ENCODE assay signal across 8 mouse cellular contexts in the genomic region with DNA sequence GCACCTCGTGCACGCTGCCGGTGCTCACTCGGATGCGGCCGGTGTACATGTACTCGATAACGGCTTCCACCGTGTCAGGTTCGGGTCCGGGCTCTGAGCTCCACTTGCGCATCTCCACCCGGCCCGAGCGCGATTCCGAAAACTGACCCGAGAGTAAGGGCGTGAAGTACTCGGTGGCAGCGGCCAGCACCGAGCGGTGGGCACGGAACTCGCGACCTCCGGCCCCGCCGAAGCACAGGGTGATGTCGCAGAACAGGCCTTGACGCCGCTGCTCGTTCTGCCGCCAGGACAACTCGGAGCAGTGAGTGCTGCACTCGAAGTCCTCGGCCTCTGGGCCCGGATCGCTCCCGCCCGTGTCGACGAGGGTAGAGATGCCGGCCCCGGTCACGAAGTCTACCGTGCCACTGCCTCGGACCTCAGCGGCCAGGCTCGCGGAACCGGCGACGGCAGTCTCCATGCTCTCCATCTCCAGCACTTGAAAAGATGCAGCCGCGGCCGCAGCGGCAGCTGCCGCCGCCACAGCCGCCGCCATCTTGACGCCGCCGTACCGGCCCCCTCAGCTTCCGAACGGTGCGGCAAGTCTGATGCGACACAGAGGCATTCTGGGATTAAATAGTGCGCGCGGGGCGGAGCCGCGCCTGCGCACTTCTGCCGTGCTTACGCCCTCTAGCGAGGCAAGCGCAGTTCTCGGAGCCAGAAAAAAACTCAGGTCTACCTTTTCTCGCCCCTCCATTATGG. TPM values are rescaled to one million over a fixed set of nuclear protein-coding genes. Genes with fewer than 3 reads are reported as not detected.
DNase-seq lines count a peak whose midpoint lies in the region; ATAC-seq and TF ChIP-seq lines count a peak whose summit lies in the region.

Gene Klhl11 (minus strand): TSS at position 545 of the 738 bp plus-strand sequence.

- peak; percentile 96 for TF ChIP-seq POLR2A in bone marrow, adult 2 months (IDR thresholded peaks at IDR 0.05; ENCODE audit: borderline replicate concordance, control insufficient read depth, low read depth, low read length)

- WGBS in bone marrow, adult 2 months = under 1% methylated on average over 83 of the region's 83 CpGs
- under 1% methylated on average over 83 of the region's 83 CpGs for WGBS in embryonic facial prominence, embryonic 15.5 days
- under 1% methylated on average over 83 of the region's 83 CpGs for WGBS in kidney, embryonic 14.5 days
- WGBS in limb, embryonic 15.5 days = under 1% methylated on average over 83 of the region's 83 CpGs

- peak within 1 kb of the TSS; percentile 72 for H3K27ac ChIP-seq in bone marrow, adult 2 months (ENCODE audit: control insufficient read depth, insufficient read depth, low read depth, low read length, poor library complexity)
- peak within 1 kb of the TSS; percentile 79 for H3K27ac ChIP-seq in embryonic facial prominence, embryonic 15.5 days (replicated peaks)
- peak within 1 kb of the TSS; percentile 83 for H3K27ac ChIP-seq in kidney, embryonic 14.5 days (ENCODE audit: low read depth, low read length)
- peak within 1 kb of the TSS; percentile 87 for H3K27ac ChIP-seq in limb, embryonic 15.5 days

- peak; percentile 90 for ATAC-seq in embryonic facial prominence, embryonic 15.5 days (ENCODE audit: insufficient number of reproducible peaks, low FRiP score, low TSS enrichment, low read depth)
- ATAC-seq in kidney, embryonic 14.5 days (ENCODE audit: low FRiP score, low TSS enrichment) = peak; percentile 94
- peak; percentile 91 for ATAC-seq in limb, embryonic 15.5 days (ENCODE audit: insufficient number of reproducible peaks, low FRiP score, low TSS enrichment, low read depth)

- H3K4me2 ChIP-seq in embryonic facial prominence, embryonic 15.5 days (replicated peaks) = peak within 1 kb of the TSS; percentile 92
- peak within 1 kb of the TSS; percentile 95 for H3K4me2 ChIP-seq in kidney, embryonic 14.5 days (replicated peaks; ENCODE audit: low read depth, low read length)
- H3K4me2 ChIP-seq in limb, embryonic 15.5 days = peak within 1 kb of the TSS; percentile 76

- no peaks in the 10 kb centered on the region; the same call in 1 of the 2 replicates for H3K4me1 ChIP-seq in bone marrow, adult 2 months (ENCODE audit: control insufficient read depth, insufficient read depth, low read length)
- H3K4me1 ChIP-seq in embryonic facial prominence, embryonic 15.5 days = peaks cover 22% of the 10 kb centered on the region
- H3K4me1 ChIP-seq in kidney, embryonic 14.5 days (ENCODE audit: control insufficient read depth, insufficient read depth, low read length) = peaks cover 14% of the 10 kb centered on the region
- peaks cover 18% of the 10 kb centered on the region for H3K4me1 ChIP-seq in limb, embryonic 15.5 days

- peak; percentile 91 for DNase-seq in 416B (ENCODE audit: low read depth)
- DNase-seq in heart, adult 9 months (ENCODE audit: low spot score in 2 of 2) = peak; percentile 90 to 91
- peak; percentile 77 to 86 for DNase-seq in monocyte, adult 2 months (ENCODE audit: low read depth in 1 of 2, low spot score in 2 of 2)
- DNase-seq in spleen, postnatal 36 days (ENCODE audit: low spot score in 2 of 2) = peak; percentile 87 to 90

- peak; percentile 79 for TF ChIP-seq CTCF in bone marrow, adult 2 months (IDR thresholded peaks at IDR 0.05; ENCODE audit: control insufficient read depth, insufficient read depth, low read length)

- H3K27me3 ChIP-seq in embryonic facial prominence, embryonic 15.5 days = no peaks in the 10 kb centered on the region
- no peaks in the 10 kb centered on the region for H3K27me3 ChIP-seq in kidney, embryonic 14.5 days (ENCODE audit: control insufficient read depth, insufficient read depth, low read length)
- H3K27me3 ChIP-seq in limb, embryonic 15.5 days = no peaks in the 10 kb centered on the region

- peak within 1 kb of the TSS; percentile 93 for H3K4me3 ChIP-seq in bone marrow, adult 2 months (replicated peaks; ENCODE audit: control insufficient read depth, low read depth, low read length)
- peak within 1 kb of the TSS; percentile 92 for H3K4me3 ChIP-seq in embryonic facial prominence, embryonic 15.5 days (replicated peaks)
- H3K4me3 ChIP-seq in kidney, embryonic 14.5 days (ENCODE audit: low read length) = peak within 1 kb of the TSS; percentile 92
- peak within 1 kb of the TSS; percentile 93 for H3K4me3 ChIP-seq in limb, embryonic 15.5 days

- peak within 1 kb of the TSS; percentile 90 for H3K9ac ChIP-seq in embryonic facial prominence, embryonic 15.5 days
- H3K9ac ChIP-seq in kidney, embryonic 14.5 days (ENCODE audit: low read depth, low read length) = peak within 1 kb of the TSS; percentile 93
- peak within 1 kb of the TSS; percentile 93 for H3K9ac ChIP-seq in limb, embryonic 15.5 days

- H3K36me3 ChIP-seq in embryonic facial prominence, embryonic 15.5 days = peaks cover 17% of the 10 kb centered on the region
- H3K36me3 ChIP-seq in kidney, embryonic 14.5 days (ENCODE audit: control insufficient read depth, insufficient read depth, low read length) = peaks cover 10% of the 10 kb centered on the region
- H3K36me3 ChIP-seq in limb, embryonic 15.5 days = peaks cover 16% of the 10 kb centered on the region

- H3K9me3 ChIP-seq in embryonic facial prominence, embryonic 15.5 days (replicated peaks) = no peaks in the 10 kb centered on the region
- H3K9me3 ChIP-seq in kidney, embryonic 14.5 days (ENCODE audit: control insufficient read depth, low read length) = no peaks in the 10 kb centered on the region
- H3K9me3 ChIP-seq in limb, embryonic 15.5 days = no peaks in the 10 kb centered on the region

RNA-seq across cellular contexts. Expression of gene Klhl11, which starts in this region (rescaled TPM):
- 1.2 and 2.7 TPM in 2 replicates for polyA plus RNA-seq in bone marrow, adult 2 months (2011; ENCODE audit: insufficient read depth, insufficient read length, low replicate concordance, missing spikeins)
- 8.2 and 9.9 TPM in 2 replicates for polyA plus RNA-seq in embryonic facial prominence, embryonic 15.5 days (2015; fragmentation: Nextera tagmentation; extraction: Ambion mirVana)
- 8.5 and 12.3 TPM in 2 replicates for polyA plus RNA-seq in kidney, embryonic 14.5 days (2014; fragmentation: Nextera tagmentation; extraction: Ambion mirVana)
- polyA plus RNA-seq in limb, embryonic 15.5 days (2015; fragmentation: Nextera tagmentation; extraction: Ambion mirVana) = 9.5 and 10.0 TPM in 2 replicates

Comparison
In these comparisons a context has a peak if more than half of its experiments do, and no peak if none do; other contexts are left out.
1. Peak in every context shown above with its lines: DNase-seq, ATAC-seq, H3K4me3 ChIP-seq and H3K27ac ChIP-seq.